Mouse (Mus musculus) CD4-positive helper T cell, adult 2 months (primary cell): ENCODE results near the gene Fam199x.

ENCODE experiments used
- DNase-seq: peaks from one replicate; pipeline ENCODE4 v3.0.0-alpha.2; 2012; ENCODE audit warnings: low read depth, missing footprints, low spot score

Gene Fam199x

GRCm38 (mm10) chrX:137049425-137050225, at the start of gene Fam199x:
TSS of gene Fam199x (plus strand) at chrX:137049594.
- DNase-seq, result peak; percentile 83

GRCm38 (mm10) chrX:137015099-137015709, 34.2 kb upstream of the Fam199x start:
- DNase-seq, result peak; percentile 67

- DNase-seq, result no peak
Measured at GRCm38 (mm10) chrX:137017668-137018067, 31.7 kb upstream of the Fam199x start.

- DNase-seq, result peak; percentile 56
Measured at GRCm38 (mm10) chrX:137019310-137019709, 30.1 kb upstream of the Fam199x start.

- no peak for DNase-seq
Measured at GRCm38 (mm10) chrX:137030916-137031315, 18.5 kb upstream of the Fam199x start.

GRCm38 (mm10) chrX:137031726-137032125, 17.7 kb upstream of the Fam199x start:
- no peak for DNase-seq

- no peak for DNase-seq
Measured at GRCm38 (mm10) chrX:137034322-137034721, 15.1 kb upstream of the Fam199x start.

GRCm38 (mm10) chrX:137037470-137037999, 11.9 kb upstream of the Fam199x start:
- DNase-seq, result no peak

GRCm38 (mm10) chrX:137038000-137038483, 11.4 kb upstream of the Fam199x start, which contains the start of gene Slc25a53:
TSS of gene Slc25a53 (minus strand) at chrX:137038302.
- DNase-seq, result peak; percentile 83

- DNase-seq, result no peak
Measured at GRCm38 (mm10) chrX:137038502-137038901, 10.9 kb upstream of the Fam199x start.

GRCm38 (mm10) chrX:137049060-137049424, 352 bp upstream of the Fam199x start:
- DNase-seq, result no peak

GRCm38 (mm10) chrX:137063202-137063601, 13.8 kb downstream of the Fam199x start:
- no peak for DNase-seq

GRCm38 (mm10) chrX:137104531-137104930, 55.1 kb downstream of the Fam199x start:
- DNase-seq, result no peak

GRCm38 (mm10) chrX:137106498-137106897, 57.1 kb downstream of the Fam199x start:
- no peak for DNase-seq

GRCm38 (mm10) chrX:137118097-137118746, 68.8 kb downstream of the Fam199x start:
- peak; percentile 13 for DNase-seq

GRCm38 (mm10) chrX:137119675-137120423, 70.5 kb downstream of the Fam199x start:
- DNase-seq, result no peak

- DNase-seq, result no peak
Measured at GRCm38 (mm10) chrX:137121718-137122117, 72.3 kb downstream of the Fam199x start, which contains the start of gene Esx1. TSS of gene Esx1 (minus strand) at chrX:137122083.

GRCm38 (mm10) chrX:137127542-137127941, 78.1 kb downstream of the Fam199x start:
- no peak for DNase-seq
